Mouse (Mus musculus) heart, postnatal 14 days (tissue): ENCODE data around the gene Gtf2a1. TPM values are rescaled to one million over a fixed set of nuclear protein-coding genes. Genes with fewer than 3 reads are reported as not detected.
"Not testable (repeated sequence)": the region's sequence is repeated elsewhere in the genome, so short reads cannot be mapped to it uniquely, and the experiment has no call there.

ENCODE experiments used
- DNase-seq, 2 experiments: peaks; one replicate each; pipeline ENCODE4 v3.0.0; 2021 to 2022
- intact Hi-C: fragments of 180-260 bp; cut with DNase I; formaldehyde crosslinking; loops from one replicate; pipeline ENCODE4 v1.15.1; 2025
- long read RNA-seq, 2 experiments: library from polyadenylated mRNA; stranded (forward); transcript quantifications; one replicate each; pipeline ENCODE4 v2.0.0; 2021
- total RNA-seq, 2 experiments: library from RNA; stranded (reverse); gene quantifications; 2 replicates each; pipeline ENCODE4 v1.2.3; 2021

The Gtf2a1 gene
- total RNA-seq = 10 to 100 TPM; 21.5 to 23.8 TPM
- long read RNA-seq, experiment 1, partial matches to known transcripts = 1 of 7 reads
- long read RNA-seq, experiment 1, other reads (novel, unspliced or antisense) = 6 of 7 reads
- long read RNA-seq, experiment 2, partial matches to known transcripts = 0 of 3 reads
- long read RNA-seq, experiment 2, other reads (novel, unspliced or antisense) = 3 of 3 reads

- peak; percentile 95 to 96 for DNase-seq
- intact Hi-C loops = no loop called here
Measured at GRCm38 (mm10) chr12:91589847-91590690, at the start of gene Gtf2a1. Gene Gtf2a1, minus strand, starts transcription at chr12:91590487.

DNA sequence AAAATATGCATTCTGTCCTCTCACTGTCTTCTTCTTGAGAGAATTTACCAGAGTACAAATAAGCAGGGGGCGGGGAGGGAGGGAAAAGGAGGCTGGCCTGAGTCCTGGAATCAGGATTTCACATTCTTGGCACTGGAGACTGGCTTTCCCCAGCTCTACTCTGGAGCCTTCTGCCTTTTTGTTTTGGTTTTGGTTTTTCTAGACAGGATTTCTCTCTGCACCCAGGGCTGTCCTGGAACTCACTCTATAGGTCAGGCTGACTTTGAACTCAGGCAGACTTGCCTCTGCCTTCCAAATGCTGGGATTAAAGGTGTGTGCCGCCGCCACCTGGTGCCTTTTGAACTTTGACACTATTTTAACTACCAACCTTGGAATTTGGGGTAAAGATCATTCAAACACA, 48.1 kb upstream of the Gtf2a1 start:
- DNase-seq = peak in 1 of 2 experiments; percentile 26
- intact Hi-C loops = no loop called here

DNA sequence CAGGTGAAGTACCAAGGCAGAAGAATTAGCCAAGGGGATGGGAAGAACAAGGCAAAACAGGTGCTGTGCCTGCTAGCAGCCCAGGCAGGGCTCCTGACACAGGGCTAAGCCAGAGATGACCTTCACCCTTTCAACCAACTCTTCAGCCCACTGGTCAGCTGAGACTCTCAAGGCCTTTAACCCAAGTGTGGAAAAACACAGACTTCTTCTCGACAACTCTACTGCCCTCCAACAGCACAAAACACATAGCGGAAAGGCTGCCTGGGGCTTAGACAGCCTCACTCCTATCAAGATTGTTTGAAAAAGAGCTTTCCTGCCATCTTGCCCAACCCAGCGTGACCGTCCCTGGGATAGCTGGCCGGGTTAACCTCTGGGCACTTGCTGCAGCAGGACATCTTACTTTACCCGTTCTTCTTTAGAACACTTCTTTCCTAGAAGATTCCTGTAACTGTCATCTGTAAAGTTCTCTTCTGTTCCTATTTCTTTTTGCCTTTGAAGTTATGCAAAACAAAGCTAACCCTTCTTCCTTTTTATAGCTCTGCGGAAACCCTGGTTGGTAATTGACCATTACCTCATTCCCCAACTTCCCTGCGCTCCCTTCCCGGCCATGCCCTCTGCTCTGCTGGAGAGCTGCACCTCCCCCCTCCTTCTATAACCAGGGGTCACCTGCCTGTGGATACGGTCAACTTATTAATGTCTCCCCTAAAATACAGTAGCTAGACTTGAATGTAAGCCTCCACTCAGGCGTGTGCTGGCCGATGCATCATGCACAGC, 47.0 kb upstream of the Gtf2a1 start:
- intact Hi-C loops = no loop called here
- DNase-seq = no peak

DNA sequence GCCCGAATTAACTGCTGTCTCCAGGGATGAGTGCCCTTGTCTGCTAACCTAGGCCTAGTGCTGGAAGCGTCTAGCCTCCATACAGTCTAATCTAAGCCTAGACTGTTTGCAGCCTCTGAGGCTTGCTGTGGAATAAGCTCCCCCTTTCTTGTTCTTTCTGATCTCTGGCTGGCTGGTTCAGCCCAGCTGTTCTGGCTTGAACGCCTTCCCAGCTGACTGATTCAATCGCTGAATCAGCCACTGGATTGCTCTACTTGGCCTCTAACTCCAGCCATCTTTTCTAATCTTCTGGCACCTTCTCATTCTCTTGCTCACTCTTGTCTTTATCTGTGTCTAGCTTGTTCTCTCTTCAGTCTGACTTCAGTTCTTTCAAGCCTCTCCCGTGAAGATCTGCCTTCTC, 36.2 kb upstream of the Gtf2a1 start:
- intact Hi-C loops = no loop called here
- DNase-seq = peak; percentile 47 to 54

GRCm38 (mm10) chr12:91625013-91625412, 34.7 kb upstream of the Gtf2a1 start:
- intact Hi-C loops = no loop called here
- DNase-seq = peak in 1 of 2 experiments; percentile 31

DNA sequence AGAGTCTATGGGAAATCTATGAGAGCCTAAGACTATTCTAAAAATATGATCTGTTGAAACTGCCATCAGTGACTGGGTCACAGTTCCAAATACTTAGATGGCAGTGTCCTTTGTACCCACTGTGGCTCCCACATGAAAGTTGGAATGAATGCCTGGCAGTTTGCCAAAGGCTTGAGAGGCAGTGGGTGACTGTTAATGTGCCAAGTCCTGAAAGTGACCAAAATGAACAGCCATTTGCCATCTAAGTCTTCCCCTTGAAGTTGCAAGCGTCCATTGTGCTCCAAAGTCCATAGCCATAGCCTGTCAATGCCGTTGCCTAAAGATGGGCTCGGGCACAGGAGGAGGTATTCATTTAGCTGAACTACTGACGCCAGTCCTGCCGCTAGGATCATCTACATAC, 19.1 kb upstream of the Gtf2a1 start:
- intact Hi-C loops = no loop called here
- no peak for DNase-seq

- no peak for DNase-seq
- intact Hi-C loops = no loop called here
Measured at GRCm38 (mm10) chr12:91607678-91608077, 17.4 kb upstream of the Gtf2a1 start.

DNA sequence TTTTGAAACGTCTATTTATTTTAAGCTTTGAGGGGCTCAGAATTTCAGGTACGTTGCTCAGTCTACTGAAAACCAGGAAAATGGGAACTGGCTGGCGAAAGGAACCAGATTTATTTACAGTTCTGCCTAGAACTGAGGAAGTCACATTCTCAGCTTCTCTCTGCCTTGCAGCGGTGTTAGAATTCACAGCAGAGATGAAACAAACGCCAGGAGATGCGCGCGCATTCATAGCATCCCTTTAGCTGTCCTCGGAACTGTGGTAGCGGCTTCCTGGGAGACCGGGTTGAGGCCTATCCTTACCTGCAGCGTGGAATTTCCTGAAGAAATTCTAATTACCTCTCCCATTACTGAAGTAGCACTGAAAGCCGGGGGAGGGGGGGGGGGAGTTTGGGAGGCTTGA, 16.4 kb upstream of the Gtf2a1 start:
- no peak for DNase-seq
- intact Hi-C loops = no loop called here

DNA sequence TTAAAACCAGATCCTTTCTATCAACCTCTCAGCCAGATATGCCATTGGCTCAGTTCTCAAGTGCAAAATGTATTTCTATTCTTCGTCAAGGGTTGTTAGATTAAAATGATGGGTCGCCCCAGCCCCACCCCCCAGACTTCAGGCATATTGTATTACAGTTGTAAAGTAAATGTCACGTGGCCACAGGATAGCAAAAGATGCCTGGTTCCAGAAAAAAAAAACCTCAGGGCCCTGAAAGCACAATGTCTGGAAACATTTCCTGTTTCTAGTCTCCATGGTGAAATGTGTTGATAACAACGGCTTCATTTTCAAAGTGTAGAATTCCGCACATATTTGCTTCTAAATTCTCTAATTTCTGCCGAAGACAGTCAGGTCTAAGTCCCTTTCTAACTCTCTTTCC, 14.3 kb upstream of the Gtf2a1 start:
- no peak for DNase-seq

DNA sequence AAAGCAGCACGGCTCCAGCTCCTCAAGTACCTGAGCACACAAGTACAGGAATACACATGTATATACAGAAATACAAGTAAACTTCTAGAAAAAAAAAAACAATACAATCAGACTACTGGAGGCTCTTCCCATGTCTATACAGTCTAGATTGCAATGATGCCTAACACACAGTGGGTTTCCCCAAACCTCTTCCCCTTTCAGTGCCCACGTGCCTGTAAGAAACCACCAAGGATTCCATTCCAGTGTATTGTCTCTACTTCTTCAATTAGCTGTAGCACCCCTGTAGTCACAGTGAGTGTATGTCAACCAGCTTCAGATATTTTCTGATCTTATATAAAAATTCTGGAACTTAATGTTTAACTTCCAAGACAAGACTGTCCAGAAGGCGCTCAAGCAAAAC, 1.8 kb upstream of the Gtf2a1 start:
- intact Hi-C loops = no loop called here
- DNase-seq = no peak

More for the DNA sequence above, 14.3 kb upstream of the Gtf2a1 start:
- intact Hi-C loops = no loop called here

DNA sequence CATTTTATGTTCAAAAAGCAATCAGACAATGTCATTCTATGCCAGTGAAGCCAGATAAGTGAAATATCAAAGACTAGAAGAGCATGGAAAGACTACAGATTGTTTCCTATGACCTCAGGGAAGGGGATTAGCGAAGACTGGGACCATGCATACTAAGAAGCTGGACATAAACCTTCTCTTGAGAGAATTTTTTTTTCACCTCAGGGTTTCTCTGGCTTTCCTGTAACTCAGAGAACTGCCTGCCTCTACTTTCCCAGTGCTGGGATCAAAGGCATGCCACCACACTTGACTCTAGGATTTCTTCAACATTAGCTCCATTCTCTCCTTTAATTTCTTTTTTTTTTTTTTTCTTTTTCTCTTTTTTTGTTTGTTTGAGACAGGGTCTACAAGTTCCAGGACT, 904 bp upstream of the Gtf2a1 start:
- no peak for DNase-seq
- intact Hi-C loops = no loop called here

GRCm38 (mm10) chr12:91590716-91591115, 429 bp upstream of the Gtf2a1 start:
- intact Hi-C loops = no loop called here
- peak; percentile 8 to 21 for DNase-seq

GRCm38 (mm10) chr12:91589542-91589846, 793 bp downstream of the Gtf2a1 start:
- intact Hi-C loops = no loop called here
- DNase-seq = no peak

GRCm38 (mm10) chr12:91588670-91589541, 1.4 kb downstream of the Gtf2a1 start:
- DNase-seq = peak; percentile 64 to 78
- intact Hi-C loops = no loop called here

GRCm38 (mm10) chr12:91588176-91588669, 2.1 kb downstream of the Gtf2a1 start:
- DNase-seq = peak; percentile 89 to 91
- intact Hi-C loops = no loop called here

GRCm38 (mm10) chr12:91587491-91588033, 2.7 kb downstream of the Gtf2a1 start:
- intact Hi-C loops = no loop called here
- DNase-seq = no peak

DNA sequence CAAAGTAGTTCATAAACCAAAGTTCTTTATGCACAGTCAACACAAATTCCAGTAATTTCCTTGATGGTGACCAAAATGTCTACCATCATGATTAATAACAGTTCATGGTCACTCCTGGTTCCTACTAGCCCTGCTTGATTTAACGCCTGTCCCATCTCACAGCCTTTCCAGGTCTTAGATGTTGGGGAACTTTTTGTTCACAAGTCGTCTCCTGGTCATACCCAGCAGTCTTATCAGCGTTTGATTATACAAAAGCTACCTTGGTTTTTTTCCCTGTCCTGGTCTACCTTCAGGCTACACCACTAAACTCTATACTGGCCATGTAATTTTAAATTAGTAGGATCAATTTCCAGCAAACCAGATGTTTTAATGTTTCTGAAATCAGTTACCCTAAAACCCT, 3.2 kb downstream of the Gtf2a1 start:
- intact Hi-C loops = no loop called here
- no peak for DNase-seq

DNA sequence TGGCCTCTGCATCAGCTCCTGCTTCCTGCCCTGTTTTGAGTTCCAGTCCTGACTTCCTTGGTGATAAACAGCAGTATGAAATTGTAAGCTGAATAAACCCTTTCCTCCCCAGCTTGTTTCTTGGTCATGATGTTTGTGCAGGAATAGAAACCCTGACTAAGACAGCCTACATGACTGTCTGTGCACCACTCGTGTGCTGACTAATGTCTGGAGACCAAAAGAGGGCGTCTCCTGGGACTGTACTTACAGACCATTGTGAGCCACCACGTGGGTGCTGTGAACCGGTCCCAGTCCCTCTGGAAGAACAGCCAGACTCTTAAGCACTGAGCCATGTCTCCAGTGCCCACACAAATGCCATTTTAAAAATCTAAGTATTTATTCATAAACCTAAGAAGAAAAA, 4.5 kb downstream of the Gtf2a1 start:
- DNase-seq, intact Hi-C loops: not testable (repeated sequence)

- intact Hi-C loops = no loop called here
Measured at GRCm38 (mm10) chr12:91585206-91585605, 5.1 kb downstream of the Gtf2a1 start.

GRCm38 (mm10) chr12:91583409-91583808, 6.9 kb downstream of the Gtf2a1 start:
- intact Hi-C loops = no loop called here
- no peak for DNase-seq

More at GRCm38 (mm10) chr12:91585206-91585605, 5.1 kb downstream of the Gtf2a1 start:
- no peak for DNase-seq
